Mouse (Mus musculus): ENCODE data around the gene Zfp330. TPM values are rescaled to one million over a fixed set of nuclear protein-coding genes. Genes with fewer than 3 reads are reported as not detected.

Gene Zfp330
- 73.0 and 73.9 TPM in 2 replicates for polyA plus RNA-seq (2015; fragmentation: Nextera tagmentation; extraction: Ambion mirVana)

DNA sequence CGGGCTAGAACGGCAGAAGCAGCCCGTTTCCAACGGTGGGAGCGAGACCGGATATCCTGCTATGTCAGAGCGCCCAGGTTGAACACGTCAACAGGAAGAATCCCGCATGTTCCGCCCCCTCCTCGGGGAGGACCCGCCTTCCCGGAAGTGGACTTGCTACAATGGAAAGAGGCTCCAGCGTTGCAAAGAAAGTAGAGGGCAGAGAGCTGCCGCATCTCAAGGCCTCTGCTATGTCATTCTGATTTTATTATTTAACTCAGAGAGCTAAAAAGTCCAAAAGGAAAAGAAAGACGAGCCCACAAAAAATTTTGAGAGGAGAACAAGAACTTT, at the start of gene Zfp330:
Gene Zfp330 (minus strand): TSS at position 68 of the 330 bp plus-strand sequence.
- Histone ChIP-seq H3K4me2 (peak within 1 kb of the TSS; percentile 66), H3K27ac (replicated peaks) (peak within 1 kb of the TSS; percentile 85), H3K9me3 (no peaks in the 10 kb centered on the region), H3K9ac (peak within 1 kb of the TSS; percentile 96), H3K4me1 (replicated peaks) (peaks cover 16% of the 10 kb centered on the region), H3K4me3 (peak within 1 kb of the TSS; percentile 91), H3K36me3 (peaks cover 27% of the 10 kb centered on the region), H3K27me3 (no peaks in the 10 kb centered on the region)
- ATAC-seq (ENCODE audit: low FRiP score, low read depth): peak; percentile 99
- WGBS: 0% methylated on average over 16 of the region's 16 CpGs

GRCm38 (mm10) chr8:82777945-82778344, 4.0 kb upstream of the Zfp330 start:
- 92% methylated on average over 3 of the region's 3 CpGs for WGBS
- ATAC-seq (ENCODE audit: low FRiP score, low read depth): no peak

DNA sequence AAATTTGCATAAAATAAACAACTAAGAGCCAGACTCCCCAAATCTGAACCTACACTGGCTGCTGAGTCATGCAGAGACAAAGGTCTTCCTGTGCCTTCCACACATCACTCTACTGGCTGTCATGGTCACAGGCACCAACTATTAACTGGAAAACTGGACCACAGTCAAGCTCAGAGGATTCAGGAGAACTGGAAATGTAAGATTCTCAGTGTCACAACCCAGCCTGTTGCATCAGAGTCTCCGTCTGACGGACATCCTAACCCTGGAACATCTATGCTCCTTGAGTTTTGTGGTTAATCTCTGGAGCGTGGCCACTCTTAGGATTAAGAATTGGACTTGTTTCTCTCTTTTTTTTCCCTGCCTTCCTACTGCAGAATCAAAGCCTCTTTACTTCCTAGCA, 3.4 kb upstream of the Zfp330 start:
- H3K27me3 ChIP-seq: no peaks in the 10 kb centered on the region
- H3K36me3 ChIP-seq: peaks cover 1% of the 10 kb centered on the region; the same call in 1 of the 2 replicates
- H3K9ac ChIP-seq: no peak overlapping the region
- no peak overlapping the region for H3K4me3 ChIP-seq
- WGBS: 81% methylated on average over 3 of the region's 3 CpGs
- peaks cover 16% of the 10 kb centered on the region for H3K4me1 ChIP-seq (replicated peaks)
- ATAC-seq (ENCODE audit: low FRiP score, low read depth): no peak
- no peak overlapping the region for H3K27ac ChIP-seq (replicated peaks)
- H3K9me3 ChIP-seq: no peaks in the 10 kb centered on the region
- H3K4me2 ChIP-seq: no peak overlapping the region

More at GRCm38 (mm10) chr8:82777945-82778344, 4.0 kb upstream of the Zfp330 start:
- no peaks in the 10 kb centered on the region for H3K36me3 ChIP-seq
- H3K4me1 ChIP-seq (replicated peaks): peaks cover 10% of the 10 kb centered on the region
- H3K4me3 ChIP-seq: no peak overlapping the region
- no peak overlapping the region for H3K4me2 ChIP-seq
- H3K9ac ChIP-seq: no peak overlapping the region
- H3K27me3 ChIP-seq: no peaks in the 10 kb centered on the region
- no peaks in the 10 kb centered on the region for H3K9me3 ChIP-seq
- no peak overlapping the region for H3K27ac ChIP-seq (replicated peaks)

DNA sequence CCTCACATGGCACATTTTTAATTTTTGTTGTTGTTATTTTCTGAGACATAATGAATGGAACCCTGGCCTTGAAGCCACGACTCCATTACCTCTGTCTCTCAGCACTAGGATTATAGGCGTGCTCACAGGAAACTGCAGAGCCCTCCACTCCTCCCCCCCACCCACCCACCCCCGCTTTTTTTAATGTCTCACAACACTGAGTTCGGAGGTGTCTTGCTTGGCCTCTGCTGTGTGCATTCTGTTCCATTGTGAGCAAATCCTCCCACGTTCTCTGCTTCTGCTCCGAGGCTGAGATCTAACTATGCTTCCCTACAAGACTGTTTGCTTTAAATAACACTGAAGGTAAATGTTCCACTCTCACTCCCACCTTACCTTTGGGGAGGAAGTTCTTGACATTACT, 522 bp upstream of the Zfp330 start:
- H3K9ac ChIP-seq: peak overlapping the region; percentile 57
- H3K4me1 ChIP-seq (replicated peaks): peaks cover 16% of the 10 kb centered on the region
- no peaks in the 10 kb centered on the region for H3K27me3 ChIP-seq
- peak; percentile 59 for ATAC-seq (ENCODE audit: low FRiP score, low read depth)
- peaks cover 27% of the 10 kb centered on the region for H3K36me3 ChIP-seq
- peak overlapping the region; percentile 85 for H3K27ac ChIP-seq (replicated peaks)
- WGBS: 47% methylated on average over 6 of the region's 6 CpGs
- peak overlapping the region; percentile 66 for H3K4me2 ChIP-seq
- H3K9me3 ChIP-seq: no peaks in the 10 kb centered on the region
- H3K4me3 ChIP-seq: peak overlapping the region; percentile 91

GRCm38 (mm10) chr8:82773332-82774092, 448 bp downstream of the Zfp330 start:
- no peaks in the 10 kb centered on the region for H3K27me3 ChIP-seq
- ATAC-seq (ENCODE audit: low FRiP score, low read depth): peak; percentile 90; the same call in 1 of the 2 replicates
- H3K4me1 ChIP-seq (replicated peaks): peaks cover 16% of the 10 kb centered on the region
- H3K27ac ChIP-seq (replicated peaks): peak overlapping the region; percentile 85
- H3K9me3 ChIP-seq: no peaks in the 10 kb centered on the region
- H3K9ac ChIP-seq: peak overlapping the region; percentile 96
- H3K4me2 ChIP-seq: peak overlapping the region; percentile 66
- 6% methylated on average over 35 of the region's 35 CpGs for WGBS
- peaks cover 29% of the 10 kb centered on the region for H3K36me3 ChIP-seq
- peak overlapping the region; percentile 91 for H3K4me3 ChIP-seq

GRCm38 (mm10) chr8:82770886-82771285, 3.1 kb downstream of the Zfp330 start:
- no peaks in the 10 kb centered on the region for H3K27me3 ChIP-seq
- WGBS: 92% methylated on average over 3 of the region's 3 CpGs
- no peak overlapping the region for H3K27ac ChIP-seq (replicated peaks)
- no peak overlapping the region for H3K9ac ChIP-seq
- H3K9me3 ChIP-seq: no peaks in the 10 kb centered on the region
- peaks cover 16% of the 10 kb centered on the region for H3K4me1 ChIP-seq (replicated peaks)
- H3K4me3 ChIP-seq: no peak overlapping the region
- H3K4me2 ChIP-seq: no peak overlapping the region
- ATAC-seq (ENCODE audit: low FRiP score, low read depth): no peak
- peaks cover 49% of the 10 kb centered on the region for H3K36me3 ChIP-seq

DNA sequence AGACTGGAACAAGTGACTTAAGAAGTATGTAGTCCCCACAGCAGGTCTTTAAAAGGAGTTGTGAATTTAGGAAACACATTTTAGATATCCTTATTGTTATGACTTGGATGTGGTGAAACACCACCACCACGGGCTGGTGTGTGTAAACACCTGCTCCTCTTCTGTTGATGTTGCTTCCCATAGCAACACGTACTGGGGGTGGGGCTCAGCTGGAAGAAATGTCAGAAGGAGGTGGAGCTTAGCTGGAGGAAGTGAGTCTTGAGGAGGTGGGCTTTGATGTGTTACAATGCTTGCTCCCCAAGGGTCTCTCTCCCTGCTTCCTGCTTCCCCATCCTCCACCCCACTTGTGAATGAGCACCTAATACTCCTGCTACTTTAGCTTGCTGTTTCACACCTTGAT, 14.9 kb downstream of the Zfp330 start:
- 50% methylated on average over 2 of the region's 2 CpGs for WGBS
- H3K4me1 ChIP-seq (replicated peaks): no peaks in the 10 kb centered on the region
- peaks cover 26% of the 10 kb centered on the region for H3K36me3 ChIP-seq
- no peak overlapping the region for H3K4me2 ChIP-seq
- H3K9me3 ChIP-seq: no peaks in the 10 kb centered on the region
- no peak for ATAC-seq (ENCODE audit: low FRiP score, low read depth)
- H3K9ac ChIP-seq: no peak overlapping the region
- no peaks in the 10 kb centered on the region for H3K27me3 ChIP-seq
- no peak overlapping the region for H3K4me3 ChIP-seq
- no peak overlapping the region for H3K27ac ChIP-seq (replicated peaks)

DNA sequence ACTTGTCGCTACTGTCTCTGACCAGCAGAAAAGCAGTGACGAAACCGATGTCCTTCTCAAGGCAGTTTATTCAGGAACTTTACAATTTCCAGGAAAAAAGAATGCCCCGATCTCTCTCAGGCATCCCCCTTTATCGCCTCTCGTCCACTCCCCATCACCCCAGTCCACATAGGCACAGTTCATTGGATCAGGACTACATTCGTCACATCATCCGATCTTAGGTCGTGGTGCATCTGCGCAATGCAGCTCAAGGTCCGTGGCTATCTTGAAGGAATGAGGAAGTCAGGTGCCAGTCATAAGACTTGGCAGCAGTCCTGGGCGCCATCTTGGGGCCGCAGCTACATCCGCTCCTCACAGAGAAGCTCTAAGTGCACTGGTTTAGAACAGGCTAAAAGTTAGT, 19.0 kb downstream of the Zfp330 start:
- Histone ChIP-seq H3K27ac (replicated peaks) (no peak overlapping the region), H3K36me3 (no peaks in the 10 kb centered on the region), H3K4me3 (no peak overlapping the region), H3K9me3 (no peaks in the 10 kb centered on the region), H3K4me1 (replicated peaks) (no peaks in the 10 kb centered on the region), H3K27me3 (no peaks in the 10 kb centered on the region), H3K4me2 (no peak overlapping the region), H3K9ac (no peak overlapping the region)
- no peak for ATAC-seq (ENCODE audit: low FRiP score, low read depth)
- 97% methylated on average over 14 of the region's 14 CpGs for WGBS

DNA sequence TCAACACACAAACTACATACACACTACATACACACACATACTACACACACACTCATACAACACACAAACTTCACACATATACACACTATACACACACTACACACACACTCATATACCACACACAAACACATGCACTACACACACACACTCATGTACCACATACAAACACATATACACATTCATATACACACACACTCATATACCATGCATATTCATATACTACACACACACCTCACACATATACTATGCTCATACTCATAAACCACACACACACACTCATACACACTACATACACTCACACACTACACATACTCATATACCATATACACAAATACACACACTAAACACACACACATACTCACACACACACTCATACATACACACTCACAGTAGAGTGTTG, 27.3 kb downstream of the Zfp330 start:
- no peaks in the 10 kb centered on the region for H3K4me1 ChIP-seq (replicated peaks)
- no peak for ATAC-seq (ENCODE audit: low FRiP score, low read depth)
- 0 out of 2 replicates have a peak, but pooled peaks cover 4% of the 10 kb centered on the region for H3K9me3 ChIP-seq

GRCm38 (mm10) chr8:82743905-82744904, 29.8 kb downstream of the Zfp330 start:
- H3K9me3 ChIP-seq: peaks cover 4% of the 10 kb centered on the region; the same call in 1 of the 2 replicates
- no peak overlapping the region for H3K4me2 ChIP-seq
- H3K4me1 ChIP-seq (replicated peaks): no peaks in the 10 kb centered on the region
- H3K4me3 ChIP-seq: no peak overlapping the region
- ATAC-seq (ENCODE audit: low FRiP score, low read depth): peak; percentile 85
- no peak overlapping the region for H3K9ac ChIP-seq
- H3K27ac ChIP-seq (replicated peaks): no peak overlapping the region
- WGBS: 48% methylated on average over 10 of the region's 10 CpGs
- no peaks in the 10 kb centered on the region for H3K27me3 ChIP-seq
- no peaks in the 10 kb centered on the region for H3K36me3 ChIP-seq

More for the DNA sequence above, 27.3 kb downstream of the Zfp330 start:
- Histone ChIP-seq H3K4me3 (no peak overlapping the region), H3K36me3 (no peaks in the 10 kb centered on the region), H3K4me2 (no peak overlapping the region), H3K9ac (no peak overlapping the region), H3K27ac (replicated peaks) (no peak overlapping the region), H3K27me3 (no peaks in the 10 kb centered on the region)
